ENCODE assay signal across 17 mouse cellular contexts in genomic region chr10:117778328-117778910, GRCm38 (mm10).
"Had no signal": no experiment of that assay in that cellular context is flagged by ENCODE, and none has a peak within 500 bp of the region (broad histone marks: within the 10 kb centered on the region; RNA-seq: fewer than 3 reads in every experiment).

No protein-coding gene starts in this region.

- H3K27me3 ChIP-seq: neural tube, embryonic 12.5 days; neural tube, embryonic 13.5 days; neural tube, embryonic 15.5 days; stomach, embryonic 15.5 days had no signal

- H3K9ac ChIP-seq: neural tube, embryonic 12.5 days; neural tube, embryonic 13.5 days; neural tube, embryonic 15.5 days; stomach, embryonic 15.5 days had no signal

- H3K27ac ChIP-seq: neural tube, embryonic 12.5 days; neural tube, embryonic 13.5 days; neural tube, embryonic 15.5 days; stomach, embryonic 15.5 days; stomach, postnatal 0 days had no signal

- DNase-seq: retina, postnatal 1 day; right cerebral cortex, adult 18-20 months; right cerebral cortex, postnatal 14 days; right cerebral cortex, postnatal 25 days; right cerebral cortex, postnatal 4 days; spleen, adult 18-20 months; thymus, adult 18-20 months; thymus, adult 2 months; thymus, postnatal 14 days; thymus, postnatal 25 days; thymus, postnatal 36 days; thymus, postnatal 4 days had no signal

- H3K4me2 ChIP-seq: neural tube, embryonic 12.5 days; neural tube, embryonic 13.5 days; neural tube, embryonic 15.5 days; stomach, embryonic 15.5 days had no signal

- H3K4me1 ChIP-seq: neural tube, embryonic 12.5 days; neural tube, embryonic 13.5 days; neural tube, embryonic 15.5 days; stomach, embryonic 15.5 days had no signal

- H3K4me3 ChIP-seq: neural tube, embryonic 12.5 days; neural tube, embryonic 13.5 days; neural tube, embryonic 15.5 days; stomach, embryonic 15.5 days had no signal

- H3K9me3 ChIP-seq: neural tube, embryonic 12.5 days; neural tube, embryonic 13.5 days; neural tube, embryonic 15.5 days; stomach, embryonic 15.5 days had no signal
